Mouse (Mus musculus) A20 (cell line): ENCODE results near the gene Ssu72.
A peak's percentile ranks its signal among the peaks of the same experiment; 100 is the strongest.
"Not testable (repeated sequence)": the region's sequence is repeated elsewhere in the genome, so short reads cannot be mapped to it uniquely, and the experiment has no call there.

Experiments used
- DNase-seq: peaks from one replicate; pipeline ENCODE4 v3.0.0-alpha.2; 2011; ENCODE audit warnings: low read depth, low spot score

The Ssu72 gene

GRCm38 (mm10) chr4:155700425-155700824 is 4.2 kb upstream of the Ssu72 start:
- peak; percentile 56 for DNase-seq

GRCm38 (mm10) chr4:155703425-155703929 is 1.1 kb upstream of the Ssu72 start:
- no peak for DNase-seq

GRCm38 (mm10) chr4:155705592-155705929 is 961 bp downstream of the Ssu72 start:
- no peak for DNase-seq

GRCm38 (mm10) chr4:155708582-155708981 is 4.0 kb downstream of the Ssu72 start:
- DNase-seq = peak; percentile 39

GRCm38 (mm10) chr4:155708988-155709387 is 4.4 kb downstream of the Ssu72 start:
- no peak for DNase-seq

- no peak for DNase-seq
Observed at GRCm38 (mm10) chr4:155710521-155711252, 6.1 kb downstream of the Ssu72 start.

- peak; percentile 50 for DNase-seq
Observed at GRCm38 (mm10) chr4:155721668-155722083, 17.1 kb downstream of the Ssu72 start.

GRCm38 (mm10) chr4:155727993-155728392 is 23.4 kb downstream of the Ssu72 start:
- DNase-seq = no peak

GRCm38 (mm10) chr4:155733267-155733666 is 28.7 kb downstream of the Ssu72 start:
- no peak for DNase-seq

- peak; percentile 88 for DNase-seq
Observed at GRCm38 (mm10) chr4:155734350-155734941, 29.8 kb downstream of the Ssu72 start, which contains the start of gene Tmem240. Tmem240 (plus strand) TSS chr4:155734800.

GRCm38 (mm10) chr4:155734951-155735702 is 30.5 kb downstream of the Ssu72 start:
- DNase-seq = no peak

- DNase-seq = peak; percentile 46
Observed at GRCm38 (mm10) chr4:155735788-155736187, 31.2 kb downstream of the Ssu72 start.

- no peak for DNase-seq
Observed at GRCm38 (mm10) chr4:155736421-155736820, 31.8 kb downstream of the Ssu72 start.

- DNase-seq = no peak
Observed at GRCm38 (mm10) chr4:155738262-155738661, 33.7 kb downstream of the Ssu72 start.

- DNase-seq = no peak
Observed at GRCm38 (mm10) chr4:155739152-155739551, 34.6 kb downstream of the Ssu72 start.

GRCm38 (mm10) chr4:155739741-155740636 is 35.4 kb downstream of the Ssu72 start:
- DNase-seq = no peak

- DNase-seq = not testable (repeated sequence)
Observed at GRCm38 (mm10) chr4:155740681-155741080, 36.1 kb downstream of the Ssu72 start.

- no peak for DNase-seq
Observed at GRCm38 (mm10) chr4:155742684-155743083, 38.1 kb downstream of the Ssu72 start.

- no peak for DNase-seq
Observed at GRCm38 (mm10) chr4:155744474-155744873, 39.9 kb downstream of the Ssu72 start.

GRCm38 (mm10) chr4:155745136-155745535 is 40.5 kb downstream of the Ssu72 start:
- DNase-seq = no peak

- no peak for DNase-seq
Observed at GRCm38 (mm10) chr4:155746036-155746548, 41.5 kb downstream of the Ssu72 start.
